Mouse (Mus musculus): Measurements from ENCODE around the gene Olfr374. TPM values are rescaled to one million over a fixed set of nuclear protein-coding genes. Genes with fewer than 3 reads are reported as not detected.
"Not testable (repeated sequence)": the region's sequence is repeated elsewhere in the genome, so short reads cannot be mapped to it uniquely, and the experiment has no call there.

Gene Olfr374
- not detected for total RNA-seq (2021)

- no peak for DNase-seq
These were observed at the start of gene Olfr374 for GRCm38 (mm10) chr8:72106740-72107139. TSS of gene Olfr374 (plus strand) at chr8:72107040.

- not testable (repeated sequence) for DNase-seq
These were observed 49.2 kb upstream of the Olfr374 start for GRCm38 (mm10) chr8:72057643-72058042.

DNA sequence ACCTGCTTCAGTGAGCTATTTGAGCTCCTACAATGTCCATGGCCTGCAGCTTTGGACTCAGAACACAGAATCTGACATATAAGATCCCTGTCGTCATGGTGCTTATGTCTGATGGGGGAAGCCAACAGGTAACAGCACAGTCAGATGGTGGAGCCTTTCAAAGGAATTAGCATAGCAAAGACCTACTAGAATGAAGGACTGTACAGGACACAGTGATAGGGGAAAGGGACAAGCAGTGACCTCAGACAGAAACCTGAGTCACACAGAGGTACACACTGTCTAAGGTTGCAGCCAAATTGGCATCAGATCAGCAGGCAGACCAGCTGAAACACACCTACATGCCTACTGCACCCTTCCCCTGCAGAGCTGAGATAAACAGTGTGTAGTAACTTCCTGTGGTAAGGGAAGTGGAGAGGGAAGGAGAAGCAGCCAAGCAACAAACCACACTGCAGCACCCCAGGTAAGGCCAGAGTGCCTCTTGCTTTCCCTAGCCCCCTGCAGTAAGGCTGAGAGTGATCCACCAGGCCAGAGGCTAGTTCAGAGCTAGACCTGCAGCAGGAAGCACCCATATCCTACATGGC, 39.9 kb upstream of the Olfr374 start:
- not testable (repeated sequence) for DNase-seq

DNA sequence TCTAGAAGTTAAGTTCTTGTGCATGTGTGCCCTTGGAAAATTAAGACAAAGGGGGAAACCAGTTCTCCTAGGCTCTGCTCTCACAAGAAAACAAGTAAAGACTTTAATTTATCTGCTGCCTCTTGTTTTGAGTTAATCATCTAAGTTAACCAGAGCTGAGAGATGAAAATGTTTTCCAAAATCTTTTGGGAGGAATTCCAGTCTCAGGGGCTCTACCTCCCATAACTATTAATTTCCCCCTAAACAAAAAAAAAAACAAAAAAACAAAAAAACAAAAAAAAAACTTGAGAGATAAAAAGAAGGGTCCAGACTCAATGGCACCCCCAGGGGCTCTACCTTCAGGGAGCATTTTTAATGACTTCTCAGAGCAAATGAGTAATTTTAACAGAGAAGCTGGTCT, 24.0 kb upstream of the Olfr374 start, which contains the start of gene Olfr373:
Gene Olfr373, plus strand, starts transcription at position 301 of the 400 bp plus-strand sequence.
- not testable (repeated sequence) for DNase-seq

- DNase-seq, result no peak
These were observed 22.1 kb upstream of the Olfr374 start for GRCm38 (mm10) chr8:72084744-72085143.

DNA sequence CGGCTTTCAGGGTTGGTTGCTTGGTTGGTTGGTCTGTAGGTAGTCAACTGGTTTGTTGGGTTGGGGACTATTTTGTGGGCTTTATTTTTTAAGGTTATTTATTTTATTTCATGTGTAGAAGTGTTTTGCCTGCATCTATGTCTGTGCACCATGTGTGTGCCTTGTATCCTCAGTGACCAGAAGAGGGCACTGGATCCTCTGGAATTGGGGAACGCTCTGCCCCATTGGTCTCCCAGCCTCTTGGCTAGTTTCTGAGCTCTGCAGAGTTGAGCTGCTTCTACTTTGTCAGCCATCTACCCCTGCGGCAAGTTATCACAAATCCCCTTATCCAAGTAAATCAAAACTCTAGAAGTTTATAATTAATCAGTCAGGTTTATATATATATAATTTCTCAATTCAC, 19.2 kb upstream of the Olfr374 start:
- DNase-seq, result not testable (repeated sequence)

DNA sequence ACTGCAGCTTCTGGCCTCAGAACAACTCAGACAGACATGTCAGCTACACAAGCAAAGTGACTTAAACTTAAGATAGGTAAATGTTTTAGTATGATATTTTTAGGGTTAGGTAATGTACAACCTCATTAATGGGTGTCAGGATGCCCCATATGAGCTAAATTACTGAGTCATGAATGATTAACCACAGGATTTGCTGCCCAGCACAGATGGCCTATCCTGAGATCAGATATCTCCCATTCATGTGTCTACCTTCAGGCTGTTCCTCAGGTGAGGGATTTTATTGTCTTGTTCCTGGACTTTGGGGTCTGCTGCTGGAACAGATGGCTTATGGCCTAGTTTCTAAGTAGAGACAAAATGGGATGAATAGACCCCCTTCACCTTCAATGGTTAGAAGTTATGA, 10.1 kb upstream of the Olfr374 start:
- not testable (repeated sequence) for DNase-seq

GRCm38 (mm10) chr8:72099377-72100103, 7.3 kb upstream of the Olfr374 start:
- DNase-seq, result peak; percentile 60

DNA sequence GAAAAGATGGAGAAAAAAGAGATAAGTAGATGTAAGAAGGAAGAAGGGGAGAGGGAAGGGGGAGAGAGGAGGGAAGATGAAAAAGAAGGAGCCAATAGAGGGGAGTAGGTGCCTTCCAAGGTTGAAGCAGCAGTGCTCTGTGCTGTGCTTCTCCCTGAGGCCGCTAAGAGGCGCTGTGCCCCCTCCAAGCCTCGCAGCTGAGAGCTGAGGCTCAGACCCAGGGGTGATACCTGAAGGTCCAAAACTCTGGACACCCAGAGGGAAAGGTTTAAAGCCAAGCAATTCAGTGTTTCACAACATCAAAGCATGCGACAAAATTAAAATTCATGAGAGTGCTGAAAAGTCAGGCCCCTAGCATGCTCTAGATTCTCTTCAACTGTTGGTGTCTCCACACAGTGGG, 1.7 kb upstream of the Olfr374 start:
- DNase-seq, result no peak

DNA sequence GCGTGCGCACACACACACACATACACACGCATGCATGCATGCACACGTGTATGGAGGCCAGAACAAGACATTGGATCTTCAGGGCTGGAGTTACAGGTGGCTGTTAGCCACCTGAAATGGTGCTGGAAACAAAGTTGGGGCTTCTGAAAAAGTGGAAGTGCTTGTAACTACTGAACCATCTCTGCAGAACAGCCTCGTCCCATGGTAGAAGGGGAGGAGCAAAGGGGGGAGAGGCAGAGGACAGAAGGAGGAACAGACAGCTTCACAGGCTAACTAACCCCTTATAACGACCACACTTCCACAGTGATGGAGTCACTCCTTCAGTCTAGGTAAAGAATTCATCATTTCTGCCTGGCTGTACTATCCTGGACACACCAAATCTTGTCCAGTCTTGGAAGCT, 4.0 kb downstream of the Olfr374 start:
- DNase-seq, result no peak

DNA sequence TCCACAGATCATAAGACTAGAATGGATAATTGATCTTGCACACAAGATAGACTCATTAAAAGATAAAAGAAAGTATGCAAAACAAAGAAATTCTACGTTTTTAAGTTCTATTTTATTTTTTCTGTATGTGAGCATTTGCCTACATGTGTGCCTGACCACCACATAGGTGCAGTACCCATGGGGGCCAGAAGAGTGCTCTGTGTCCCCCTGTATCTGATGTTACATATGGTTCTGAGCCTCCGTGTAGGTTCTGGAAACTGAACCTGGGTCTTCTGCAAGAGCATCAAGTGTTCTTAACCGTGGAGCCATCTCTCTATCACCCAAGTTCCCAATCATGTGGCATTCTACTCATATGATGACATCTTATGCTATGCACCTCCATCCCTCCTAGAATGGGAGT, 5.6 kb downstream of the Olfr374 start:
- no peak for DNase-seq

DNA sequence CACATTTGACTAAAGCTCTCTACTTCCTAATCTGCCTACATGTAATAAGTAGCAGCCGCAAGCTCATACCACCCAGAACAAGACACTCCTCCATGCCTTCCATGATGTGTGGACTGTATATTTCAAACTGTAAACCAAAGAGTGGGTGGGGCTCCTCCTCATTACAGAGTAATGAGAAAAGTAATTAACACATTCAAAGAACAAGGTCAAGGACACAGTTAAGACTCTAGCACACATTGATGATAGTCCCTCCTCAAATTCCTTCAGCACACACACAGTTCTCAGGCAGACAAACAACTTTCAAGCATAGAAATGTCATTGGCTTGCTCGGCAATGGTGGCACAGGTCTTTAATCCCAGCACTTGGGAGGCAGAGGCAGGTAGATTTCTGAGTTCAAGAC, 8.4 kb downstream of the Olfr374 start:
- DNase-seq, result no peak

DNA sequence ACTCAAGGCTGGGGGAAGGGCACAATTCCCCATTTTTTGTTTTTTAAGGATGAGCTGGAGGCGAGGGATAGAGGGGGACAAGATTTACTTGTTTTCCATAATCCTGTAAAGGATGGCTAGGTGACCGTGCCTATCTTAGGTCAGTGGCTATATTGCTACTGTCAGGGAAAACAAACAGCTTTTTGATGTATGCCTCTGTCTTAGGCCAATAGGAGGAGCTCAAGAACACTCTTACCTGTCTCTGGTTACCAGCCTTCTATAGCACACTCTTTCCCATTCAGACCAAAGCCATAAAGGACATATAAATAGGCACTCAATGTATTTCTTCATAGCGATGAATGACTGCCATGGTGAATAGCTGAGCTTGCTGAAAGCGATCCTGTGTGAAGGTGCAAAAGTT, 11.8 kb downstream of the Olfr374 start:
- no peak for DNase-seq

DNA sequence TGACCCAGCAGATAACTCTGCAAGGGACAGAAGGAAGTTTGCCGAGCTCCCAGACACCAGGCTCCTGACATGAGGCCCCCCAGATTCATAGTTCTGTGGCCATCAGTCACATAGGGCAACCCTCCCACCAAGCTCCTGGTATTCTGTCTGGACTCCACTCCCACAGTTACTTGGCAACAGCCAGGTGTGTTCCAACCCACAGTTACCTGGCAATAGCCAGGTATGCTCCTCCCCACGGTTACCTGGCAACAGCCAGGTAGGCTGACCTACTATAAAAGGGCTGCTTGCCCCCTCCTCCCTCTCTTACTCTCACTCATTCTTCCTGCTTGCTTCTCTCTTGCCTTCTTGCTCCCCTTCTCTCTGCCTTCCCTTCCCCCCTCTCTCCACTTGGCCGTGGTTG, 14.6 kb downstream of the Olfr374 start:
- not testable (repeated sequence) for DNase-seq

DNA sequence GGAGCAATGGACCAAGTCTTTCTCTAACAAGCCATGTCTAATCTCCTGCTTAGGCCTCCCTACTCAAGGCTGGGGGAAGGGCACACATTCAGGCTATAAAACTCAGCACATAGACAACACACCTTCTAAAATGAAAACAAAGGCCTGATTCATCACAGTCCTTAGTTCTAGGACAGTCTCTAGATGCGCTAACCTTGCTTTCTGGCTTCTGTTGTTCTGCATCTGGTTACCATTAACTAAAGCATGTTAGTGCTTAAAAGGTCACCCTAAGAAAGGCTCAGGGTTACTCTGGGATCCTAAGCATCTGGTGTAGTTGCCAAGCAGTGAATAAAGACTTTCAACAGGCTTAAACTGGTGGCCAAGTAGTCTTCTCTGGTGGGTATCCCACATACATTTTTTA, 15.2 kb downstream of the Olfr374 start:
- no peak for DNase-seq

DNA sequence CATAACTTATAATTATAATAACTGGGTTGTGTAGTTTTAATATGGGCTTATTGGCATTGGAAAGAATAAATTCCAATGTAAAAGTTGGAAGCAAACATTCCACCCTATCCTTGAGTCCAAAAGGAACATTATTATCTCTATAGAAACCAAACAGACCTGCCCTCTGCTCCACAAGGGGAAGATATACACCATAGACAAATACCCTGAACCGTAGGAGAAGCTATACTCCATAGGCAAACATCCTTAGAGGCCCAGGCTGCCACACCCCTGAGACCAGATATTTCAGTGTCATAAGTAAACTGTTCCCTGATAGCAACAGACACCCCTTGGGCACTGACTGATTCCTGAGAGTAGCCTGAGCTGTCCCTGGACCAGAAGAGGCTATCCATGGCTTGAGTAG, 21.0 kb downstream of the Olfr374 start:
- DNase-seq, result no peak

GRCm38 (mm10) chr8:72131251-72131650, 24.4 kb downstream of the Olfr374 start:
- DNase-seq, result peak; percentile 48

GRCm38 (mm10) chr8:72131901-72132300, 25.1 kb downstream of the Olfr374 start:
- no peak for DNase-seq

GRCm38 (mm10) chr8:72132417-72132816, 25.6 kb downstream of the Olfr374 start:
- DNase-seq, result no peak

GRCm38 (mm10) chr8:72132891-72133290, 26.1 kb downstream of the Olfr374 start:
- no peak for DNase-seq

DNA sequence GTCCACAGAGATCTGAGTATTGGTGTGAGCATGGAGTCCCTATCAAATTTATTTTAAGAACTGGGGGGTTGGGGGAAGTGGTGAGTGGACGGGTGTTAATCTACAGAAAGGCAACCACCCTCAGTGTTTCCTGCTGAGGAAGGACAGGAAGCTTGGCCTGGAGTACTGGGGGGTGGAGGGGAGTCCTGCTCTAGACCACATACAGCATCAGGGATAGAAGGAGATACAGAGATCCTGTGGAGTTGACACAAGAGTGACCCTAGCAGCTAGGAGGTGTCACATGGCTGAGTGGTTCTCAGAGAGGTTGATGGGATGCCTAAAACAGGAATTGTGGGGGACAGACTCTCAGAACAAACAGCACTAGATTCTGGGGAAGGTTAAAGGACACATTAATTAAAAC, 26.7 kb downstream of the Olfr374 start:
- no peak for DNase-seq

GRCm38 (mm10) chr8:72134756-72135445, 28.1 kb downstream of the Olfr374 start, which contains the start of gene Tpm4:
TSS of gene Tpm4 (plus strand) at chr8:72134975.
- DNase-seq, result peak; percentile 83
